Mouse (Mus musculus): ENCODE measurements at regions not wholly inside any gene's neighbourhood (a gene's known extent, or its start where the extent isn't known, plus 50 kb on each side); places are given as distances from the start of the nearest gene placed in this dataset.

GRCm38 (mm10) chr4:131075326-131075932 lies 131.2 kb downstream of the Matn1 start:
- H3K27me3 ChIP-seq (ENCODE audit: control insufficient read depth, insufficient read depth, low read length), result peaks cover 20% of the 10 kb centered on the region
- H3K4me3 ChIP-seq (ENCODE audit: low read depth, low read length), result no peak overlapping the region
- DNase-seq (ENCODE audit: low spot score, missing footprints) (no peak), ATAC-seq (ENCODE audit: low FRiP score) (peak; percentile 76)
- H3K9me3 ChIP-seq (ENCODE audit: control insufficient read depth, low read length), result no peaks in the 10 kb centered on the region
- peaks cover 32% of the 10 kb centered on the region for H3K4me1 ChIP-seq (ENCODE audit: control insufficient read depth, insufficient read depth, low read length)
- H3K27ac ChIP-seq (ENCODE audit: low read depth, low read length), result no peak overlapping the region; the same call in 1 of the 2 replicates
- H3K36me3 ChIP-seq (ENCODE audit: control insufficient read depth, insufficient read depth, low read length), result no peaks in the 10 kb centered on the region
- no peak overlapping the region for H3K4me2 ChIP-seq
- peak overlapping the region; percentile 33; the same call in 1 of the 2 replicates for H3K9ac ChIP-seq (ENCODE audit: low read length)
- 10% methylated on average over 8 of the region's 8 CpGs for WGBS

- H3K27ac ChIP-seq (ENCODE audit: low read depth, low read length), result no peak overlapping the region
- no peak overlapping the region for H3K9ac ChIP-seq (ENCODE audit: low read length)
- H3K9me3 ChIP-seq (ENCODE audit: control insufficient read depth, low read length), result no peaks in the 10 kb centered on the region
- DNase-seq (ENCODE audit: low spot score, missing footprints) (no peak), ATAC-seq (ENCODE audit: low FRiP score) (no peak)
- H3K4me3 ChIP-seq (ENCODE audit: low read depth, low read length), result no peak overlapping the region
- peaks cover 35% of the 10 kb centered on the region for H3K4me1 ChIP-seq (ENCODE audit: control insufficient read depth, insufficient read depth, low read length)
- H3K4me2 ChIP-seq, result no peak overlapping the region
- no peaks in the 10 kb centered on the region for H3K36me3 ChIP-seq (ENCODE audit: control insufficient read depth, insufficient read depth, low read length)
- 57% methylated on average over 3 of the region's 3 CpGs for WGBS
- peaks cover 20% of the 10 kb centered on the region for H3K27me3 ChIP-seq (ENCODE audit: control insufficient read depth, insufficient read depth, low read length)
These were observed 132.4 kb downstream of the Matn1 start for GRCm38 (mm10) chr4:131076628-131077027.

GRCm38 (mm10) chr4:131080113-131080512 lies 135.9 kb downstream of the Matn1 start:
- no peak overlapping the region for H3K4me3 ChIP-seq (ENCODE audit: low read depth, low read length)
- peaks cover 22% of the 10 kb centered on the region for H3K4me1 ChIP-seq (ENCODE audit: control insufficient read depth, insufficient read depth, low read length)
- H3K9ac ChIP-seq (ENCODE audit: low read length), result no peak overlapping the region; the same call in 1 of the 2 replicates
- no peak for DNase-seq (ENCODE audit: low spot score, missing footprints)
- H3K36me3 ChIP-seq (ENCODE audit: control insufficient read depth, insufficient read depth, low read length), result no peaks in the 10 kb centered on the region
- 0 out of 2 replicates have a peak overlapping the region, but pooled peaks have one; percentile 10 for H3K27ac ChIP-seq (ENCODE audit: low read depth, low read length)
- no peak for ATAC-seq (ENCODE audit: low FRiP score)
- 0% methylated on average over 1 of the region's 1 CpGs for WGBS
- peaks cover 15% of the 10 kb centered on the region for H3K27me3 ChIP-seq (ENCODE audit: control insufficient read depth, insufficient read depth, low read length)
- no peak overlapping the region for H3K4me2 ChIP-seq
- no peaks in the 10 kb centered on the region for H3K9me3 ChIP-seq (ENCODE audit: control insufficient read depth, low read length)

GRCm38 (mm10) chr4:131083405-131083804 lies 139.2 kb downstream of the Matn1 start:
- H3K9ac ChIP-seq (ENCODE audit: low read length), result no peak overlapping the region
- ATAC-seq (ENCODE audit: low FRiP score) (no peak), DNase-seq (ENCODE audit: low spot score, missing footprints) (no peak)
- WGBS, result 64% methylated on average over 3 of the region's 3 CpGs
- H3K36me3 ChIP-seq (ENCODE audit: control insufficient read depth, insufficient read depth, low read length), result no peaks in the 10 kb centered on the region
- peaks cover 14% of the 10 kb centered on the region for H3K4me1 ChIP-seq (ENCODE audit: control insufficient read depth, insufficient read depth, low read length)
- no peak overlapping the region for H3K4me2 ChIP-seq
- H3K4me3 ChIP-seq (ENCODE audit: low read depth, low read length), result no peak overlapping the region
- H3K27ac ChIP-seq (ENCODE audit: low read depth, low read length), result no peak overlapping the region
- no peaks in the 10 kb centered on the region for H3K9me3 ChIP-seq (ENCODE audit: control insufficient read depth, low read length)
- peaks cover 8% of the 10 kb centered on the region for H3K27me3 ChIP-seq (ENCODE audit: control insufficient read depth, insufficient read depth, low read length)

- WGBS, result 67% methylated on average over 6 of the region's 6 CpGs
- H3K4me1 ChIP-seq (ENCODE audit: control insufficient read depth, insufficient read depth, low read length), result peaks cover 7% of the 10 kb centered on the region
- H3K27ac ChIP-seq (ENCODE audit: low read depth, low read length), result no peak overlapping the region
- no peak overlapping the region for H3K4me3 ChIP-seq (ENCODE audit: low read depth, low read length)
- H3K9ac ChIP-seq (ENCODE audit: low read length), result no peak overlapping the region
- no peaks in the 10 kb centered on the region for H3K9me3 ChIP-seq (ENCODE audit: control insufficient read depth, low read length)
- H3K27me3 ChIP-seq (ENCODE audit: control insufficient read depth, insufficient read depth, low read length), result no peaks in the 10 kb centered on the region
- no peaks in the 10 kb centered on the region for H3K36me3 ChIP-seq (ENCODE audit: control insufficient read depth, insufficient read depth, low read length)
- ATAC-seq (ENCODE audit: low FRiP score) (no peak), DNase-seq (ENCODE audit: low spot score, missing footprints) (no peak)
- no peak overlapping the region for H3K4me2 ChIP-seq
These were observed 153.2 kb downstream of the Matn1 start for GRCm38 (mm10) chr4:131097421-131097820.

- H3K9ac ChIP-seq (ENCODE audit: low read length), result peak overlapping the region; percentile 22; the same call in 1 of the 2 replicates
- H3K4me3 ChIP-seq (ENCODE audit: low read depth, low read length), result peak overlapping the region; percentile 15; the same call in 1 of the 2 replicates
- no peaks in the 10 kb centered on the region for H3K36me3 ChIP-seq (ENCODE audit: control insufficient read depth, insufficient read depth, low read length)
- 44% methylated on average over 10 of the region's 10 CpGs for WGBS
- no peaks in the 10 kb centered on the region for H3K9me3 ChIP-seq (ENCODE audit: control insufficient read depth, low read length)
- H3K4me1 ChIP-seq (ENCODE audit: control insufficient read depth, insufficient read depth, low read length), result peaks cover 7% of the 10 kb centered on the region
- peak; percentile 73 for ATAC-seq (ENCODE audit: low FRiP score)
- H3K4me2 ChIP-seq, result peak overlapping the region; percentile 38
- no peaks in the 10 kb centered on the region for H3K27me3 ChIP-seq (ENCODE audit: control insufficient read depth, insufficient read depth, low read length)
- DNase-seq (ENCODE audit: low spot score, missing footprints), result peak; percentile 87
- no peak overlapping the region for H3K27ac ChIP-seq (ENCODE audit: low read depth, low read length)
These were observed 156.1 kb downstream of the Matn1 start for GRCm38 (mm10) chr4:131100093-131100795.

GRCm38 (mm10) chr4:131100796-131101156 lies 156.6 kb downstream of the Matn1 start:
- Histone ChIP-seq H3K27me3 (ENCODE audit: control insufficient read depth, insufficient read depth, low read length) (no peaks in the 10 kb centered on the region), H3K4me2 (peak overlapping the region; percentile 38), H3K9me3 (ENCODE audit: control insufficient read depth, low read length) (no peaks in the 10 kb centered on the region), H3K4me1 (ENCODE audit: control insufficient read depth, insufficient read depth, low read length) (peaks cover 7% of the 10 kb centered on the region), H3K9ac (ENCODE audit: low read length) (peak overlapping the region; percentile 22), H3K4me3 (ENCODE audit: low read depth, low read length) (peak overlapping the region; percentile 15), H3K36me3 (ENCODE audit: control insufficient read depth, insufficient read depth, low read length) (no peaks in the 10 kb centered on the region), H3K27ac (ENCODE audit: low read depth, low read length) (no peak overlapping the region)
- WGBS, result 15% methylated on average over 13 of the region's 13 CpGs
- DNase-seq (ENCODE audit: low spot score, missing footprints) (no peak), ATAC-seq (ENCODE audit: low FRiP score) (no peak)

GRCm38 (mm10) chr4:131102163-131102562 lies 158.0 kb downstream of the Matn1 start:
- Histone ChIP-seq H3K4me1 (ENCODE audit: control insufficient read depth, insufficient read depth, low read length) (peaks cover 3% of the 10 kb centered on the region; the same call in 1 of the 2 replicates), H3K36me3 (ENCODE audit: control insufficient read depth, insufficient read depth, low read length) (no peaks in the 10 kb centered on the region), H3K4me2 (no peak overlapping the region), H3K27me3 (ENCODE audit: control insufficient read depth, insufficient read depth, low read length) (no peaks in the 10 kb centered on the region), H3K9me3 (ENCODE audit: control insufficient read depth, low read length) (no peaks in the 10 kb centered on the region), H3K9ac (ENCODE audit: low read length) (no peak overlapping the region), H3K27ac (ENCODE audit: low read depth, low read length) (no peak overlapping the region), H3K4me3 (ENCODE audit: low read depth, low read length) (no peak overlapping the region)
- WGBS, result 80% methylated on average over 4 of the region's 4 CpGs
- peak; percentile 51 for DNase-seq (ENCODE audit: low spot score, missing footprints)
- no peak for ATAC-seq (ENCODE audit: low FRiP score)

- H3K9me3 ChIP-seq (ENCODE audit: control insufficient read depth, low read length), result no peaks in the 10 kb centered on the region
- H3K9ac ChIP-seq (ENCODE audit: low read length), result no peak overlapping the region
- H3K4me2 ChIP-seq, result no peak overlapping the region
- no peak overlapping the region for H3K4me3 ChIP-seq (ENCODE audit: low read depth, low read length)
- 56% methylated on average over 13 of the region's 13 CpGs for WGBS
- peaks cover 6% of the 10 kb centered on the region; the same call in 1 of the 2 replicates for H3K4me1 ChIP-seq (ENCODE audit: control insufficient read depth, insufficient read depth, low read length)
- H3K27ac ChIP-seq (ENCODE audit: low read depth, low read length), result no peak overlapping the region
- H3K27me3 ChIP-seq (ENCODE audit: control insufficient read depth, insufficient read depth, low read length), result no peaks in the 10 kb centered on the region; the same call in none of the 2 replicates
- no peaks in the 10 kb centered on the region for H3K36me3 ChIP-seq (ENCODE audit: control insufficient read depth, insufficient read depth, low read length)
- ATAC-seq (ENCODE audit: low FRiP score) (no peak), DNase-seq (ENCODE audit: low spot score, missing footprints) (no peak)
These were observed 163.1 kb downstream of the Matn1 start for GRCm38 (mm10) chr4:131107127-131107857.
